Mouse (Mus musculus) CH12.LX (cell line): Measurements from ENCODE around the gene Msh5.
A peak's percentile ranks its signal among the peaks of the same experiment; 100 is the strongest.

ENCODE experiments used
- CHD2 ChIP-seq: IDR thresholded peaks from 2 replicates; pipeline ENCODE4 v1.6.1; 2011; ENCODE audit warnings: low read length, improper control_type of control experiment
- CTCF ChIP-seq, 2 experiments: IDR thresholded peaks in 1 of 2; conservative IDR thresholded peaks in 1 of 2; 2 replicates each; pipeline ENCODE4 v1.5.1; 2011 to 2012; ENCODE audit warnings: low read depth in 2 of 2, low read length in 2 of 2, improper control_type of control experiment in 1 of 2, inconsistent platforms in 1 of 2, mild to moderate bottlenecking in 1 of 2, moderate library complexity in 1 of 2
- E2F4 ChIP-seq: IDR thresholded peaks from 2 replicates; pipeline ENCODE4 v1.6.1; 2011; ENCODE audit warnings: low read depth, low read length, improper control_type of control experiment; ENCODE audit not compliant: insufficient replicate concordance
- MAX ChIP-seq: IDR thresholded peaks from 2 replicates; pipeline ENCODE4 v1.6.1; 2011; ENCODE audit warnings: low read length, improper control_type of control experiment
- POLR2A ChIP-seq: IDR thresholded peaks from 2 replicates; pipeline ENCODE4 v1.6.1; 2011; ENCODE audit warnings: low read depth, mild to moderate bottlenecking, improper control_type of control experiment, low read length
- TBP ChIP-seq: conservative IDR thresholded peaks from 2 replicates; pipeline ENCODE4 v1.6.1; 2011; ENCODE audit warnings: low read depth, low read length, improper control_type of control experiment

DNA sequence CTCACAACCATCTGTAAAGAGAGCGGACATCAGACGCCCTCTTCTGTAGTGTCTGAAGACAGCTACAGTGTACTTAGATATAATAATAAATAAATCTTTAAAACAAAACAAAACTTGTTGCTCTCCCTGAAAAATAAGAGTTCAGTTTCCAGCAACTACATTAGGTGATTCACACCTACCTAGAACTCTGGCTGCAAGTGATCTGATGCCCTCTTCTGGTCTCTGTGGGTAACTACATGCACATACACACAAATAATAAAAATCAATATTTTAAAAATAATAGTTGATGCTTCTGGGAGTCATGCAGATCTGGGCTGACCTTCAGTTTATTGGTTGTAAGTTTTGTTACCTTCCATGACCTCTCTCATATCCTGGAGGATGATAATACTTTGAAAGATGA is 62.3 kb downstream of the Msh5 start:
- TF ChIP-seq CHD2 = no peak
- no peak for TF ChIP-seq POLR2A
- TF ChIP-seq E2F4 = no peak
- TF ChIP-seq MAX = no peak
- TF ChIP-seq CTCF (conservative IDR thresholded peaks at IDR 0.05 in 1 of 2, IDR thresholded peaks at IDR 0.05 in 1 of 2; ENCODE audit: low read depth in 2 of 2, low read length in 2 of 2) = peak; percentile 39 to 63; a peak in 3 of 4 replicates
- TF ChIP-seq TBP = no peak
